ENCODE assay signal across 8 mouse cellular contexts in genomic region chr2:84632999-84633398, GRCm38 (mm10). TPM values are rescaled to one million over a fixed set of nuclear protein-coding genes. Genes with fewer than 3 reads are reported as not detected.
A peak's percentile ranks its signal among the peaks of the same experiment; 100 is the strongest.
DNase-seq lines count a peak whose midpoint lies in the region; ATAC-seq lines count a peak whose summit lies in the region.
"Had no signal": no experiment of that assay in that cellular context is flagged by ENCODE, and none has a peak within 500 bp of the region (broad histone marks: within the 10 kb centered on the region; RNA-seq: fewer than 3 reads in every experiment).

No protein-coding gene starts in this region.

- 14% methylated on average over 3 of the region's 3 CpGs for WGBS in neural tube, embryonic 13.5 days
- WGBS in neural tube, embryonic 15.5 days = 12% methylated on average over 3 of the region's 3 CpGs
- WGBS in kidney, embryonic 15.5 days = 3% methylated on average over 3 of the region's 3 CpGs

- peak; percentile 55 for DNase-seq in embryo, embryonic 10 days (ENCODE audit: low spot score)
- DNase-seq in naive thymus-derived CD4-positive, alpha-beta T cell, adult 2 months (ENCODE audit: low read depth) = peak; percentile 43
- no peak for DNase-seq in layer of hippocampus, adult 9-10 months (ENCODE audit: low spot score)
- DNase-seq in thymus, postnatal 36 days = no peak

- peaks cover 52% of the 10 kb centered on the region for H3K4me1 ChIP-seq in neural tube, embryonic 13.5 days (replicated peaks)
- H3K4me1 ChIP-seq in neural tube, embryonic 15.5 days = peaks cover 44% of the 10 kb centered on the region
- peaks cover 68% of the 10 kb centered on the region for H3K4me1 ChIP-seq in kidney, embryonic 15.5 days

- no peaks in the 10 kb centered on the region for H3K36me3 ChIP-seq in neural tube, embryonic 13.5 days
- H3K36me3 ChIP-seq in neural tube, embryonic 15.5 days = no peaks in the 10 kb centered on the region
- H3K36me3 ChIP-seq in kidney, embryonic 15.5 days = peaks cover 13% of the 10 kb centered on the region

- H3K9ac ChIP-seq in neural tube, embryonic 13.5 days = no peak overlapping the region
- H3K9ac ChIP-seq in neural tube, embryonic 15.5 days (replicated peaks) = no peak overlapping the region
- H3K9ac ChIP-seq in kidney, embryonic 15.5 days = no peak overlapping the region

- no peak overlapping the region for H3K4me2 ChIP-seq in neural tube, embryonic 13.5 days
- no peak overlapping the region for H3K4me2 ChIP-seq in neural tube, embryonic 15.5 days
- peak overlapping the region; percentile 37 for H3K4me2 ChIP-seq in kidney, embryonic 15.5 days

- no peak overlapping the region for H3K4me3 ChIP-seq in neural tube, embryonic 13.5 days
- no peak overlapping the region for H3K4me3 ChIP-seq in neural tube, embryonic 15.5 days (replicated peaks)
- no peak overlapping the region for H3K4me3 ChIP-seq in kidney, embryonic 15.5 days (replicated peaks)
- H3K4me3 ChIP-seq: erythroblast, embryonic 14.5 days had no signal

- H3K27ac ChIP-seq in neural tube, embryonic 13.5 days (replicated peaks) = peak overlapping the region; percentile 52
- H3K27ac ChIP-seq in neural tube, embryonic 15.5 days (replicated peaks) = no peak overlapping the region
- peak overlapping the region; percentile 85 for H3K27ac ChIP-seq in kidney, embryonic 15.5 days

- H3K9me3 ChIP-seq in neural tube, embryonic 13.5 days = no peaks in the 10 kb centered on the region
- H3K9me3 ChIP-seq in neural tube, embryonic 15.5 days (replicated peaks) = no peaks in the 10 kb centered on the region
- H3K9me3 ChIP-seq in kidney, embryonic 15.5 days (replicated peaks) = no peaks in the 10 kb centered on the region

- H3K27me3 ChIP-seq in neural tube, embryonic 13.5 days = no peaks in the 10 kb centered on the region
- no peaks in the 10 kb centered on the region for H3K27me3 ChIP-seq in neural tube, embryonic 15.5 days (replicated peaks)
- H3K27me3 ChIP-seq in kidney, embryonic 15.5 days = no peaks in the 10 kb centered on the region

- ATAC-seq in neural tube, embryonic 13.5 days (ENCODE audit: low read depth) = no peak
- ATAC-seq in neural tube, embryonic 15.5 days (ENCODE audit: low FRiP score) = no peak
- ATAC-seq in kidney, embryonic 15.5 days (replicated peaks; ENCODE audit: low FRiP score) = 0 out of 2 replicates have a peak, but pooled peaks have one; percentile 13

RNA-seq across cellular contexts. Expression of gene Ctnnd1, which starts 17.6 kb away (rescaled TPM):
- 40.2 and 46.9 TPM in 2 replicates for polyA plus RNA-seq in neural tube, embryonic 13.5 days (2015; fragmentation: Nextera tagmentation; extraction: Ambion mirVana)
- 27.5 and 27.6 TPM in 2 replicates for polyA plus RNA-seq in neural tube, embryonic 15.5 days (2015; fragmentation: Nextera tagmentation; extraction: Ambion mirVana)
- 50.3 and 54.7 TPM in 2 replicates for polyA plus RNA-seq in kidney, embryonic 15.5 days (2015; fragmentation: Nextera tagmentation; extraction: Ambion mirVana)

RNA-seq across cellular contexts. Expression of gene Btbd18, which starts 25.9 kb away (rescaled TPM):
- polyA plus RNA-seq in neural tube, embryonic 13.5 days (2015; fragmentation: Nextera tagmentation; extraction: Ambion mirVana) = 0.12 and 0.22 TPM in 2 replicates
- polyA plus RNA-seq in neural tube, embryonic 15.5 days (2015; fragmentation: Nextera tagmentation; extraction: Ambion mirVana) = 0.28 and 0.36 TPM in 2 replicates
- 0.26 and 0.34 TPM in 2 replicates for polyA plus RNA-seq in kidney, embryonic 15.5 days (2015; fragmentation: Nextera tagmentation; extraction: Ambion mirVana)
- polyA plus RNA-seq: erythroblast, embryonic 14.5 days had no signal

RNA-seq across cellular contexts. Expression of gene Selenoh, which starts 37.6 kb away (rescaled TPM):
- polyA plus RNA-seq in neural tube, embryonic 13.5 days (2015; fragmentation: Nextera tagmentation; extraction: Ambion mirVana) = 166 and 196 TPM in 2 replicates
- polyA plus RNA-seq in neural tube, embryonic 15.5 days (2015; fragmentation: Nextera tagmentation; extraction: Ambion mirVana) = 189 and 204 TPM in 2 replicates
- polyA plus RNA-seq in kidney, embryonic 15.5 days (2015; fragmentation: Nextera tagmentation; extraction: Ambion mirVana) = 355 and 388 TPM in 2 replicates

RNA-seq across cellular contexts. Expression of gene Gm28635, which starts 44.8 kb away (rescaled TPM):
- not detected in 2 replicates for polyA plus RNA-seq in neural tube, embryonic 13.5 days (2015; fragmentation: Nextera tagmentation; extraction: Ambion mirVana)
- polyA plus RNA-seq in neural tube, embryonic 15.5 days (2015; fragmentation: Nextera tagmentation; extraction: Ambion mirVana) = not detected in 2 replicates
- polyA plus RNA-seq in kidney, embryonic 15.5 days (2015; fragmentation: Nextera tagmentation; extraction: Ambion mirVana) = not detected in 2 replicates
- polyA plus RNA-seq: erythroblast, embryonic 14.5 days had no signal

RNA-seq across cellular contexts. Expression of gene Med19, which starts 45.2 kb away (rescaled TPM):
- polyA plus RNA-seq in neural tube, embryonic 13.5 days (2015; fragmentation: Nextera tagmentation; extraction: Ambion mirVana) = 50.6 and 54.4 TPM in 2 replicates
- 52.7 and 53.0 TPM in 2 replicates for polyA plus RNA-seq in neural tube, embryonic 15.5 days (2015; fragmentation: Nextera tagmentation; extraction: Ambion mirVana)
- 41.3 and 44.4 TPM in 2 replicates for polyA plus RNA-seq in kidney, embryonic 15.5 days (2015; fragmentation: Nextera tagmentation; extraction: Ambion mirVana)

Comparison
In these comparisons a context has a peak if more than half of its experiments do, and no peak if none do; other contexts are left out.
1. DNase-seq: peak in embryo, embryonic 10 days (single experiment) and naive thymus-derived CD4-positive, alpha-beta T cell, adult 2 months (single experiment); none in layer of hippocampus, adult 9-10 months (single experiment) and thymus, postnatal 36 days (0 of 2).